Mouse (Mus musculus) forebrain, embryonic 16.5 days (tissue): Measurements from ENCODE around the gene Gm21149. TPM values are rescaled to one million over a fixed set of nuclear protein-coding genes. Genes with fewer than 3 reads are reported as not detected.
"Not testable (repeated sequence)": the region's sequence is repeated elsewhere in the genome, so short reads cannot be mapped to it uniquely, and the experiment has no call there.

Experiments
- ATAC-seq: fragments of 200-750 bp; cut with Nextera tagmentation; 2 replicates; pipeline ENCODE4 v1.8.0; 2017; ENCODE audit warnings: mild to moderate bottlenecking, moderate library complexity
- H3K27ac ChIP-seq: fragments of 300-500 bp; sonication (generic); 2 replicates; pipeline ENCODE4 v1.5.1; 2014; ENCODE audit warnings: low read length, control low read depth
- H3K27me3 ChIP-seq: fragments of 300-500 bp; sonication (generic); replicated peaks from 2 replicates; pipeline ENCODE4 v1.6.1; 2014; ENCODE audit warnings: low read length; ENCODE audit not compliant: control insufficient read depth, insufficient read depth
- H3K36me3 ChIP-seq: fragments of 300-500 bp; sonication (generic); 2 replicates; pipeline ENCODE4 v1.6.1; 2014; ENCODE audit not compliant: control insufficient read depth, insufficient read depth
- H3K4me1 ChIP-seq: fragments of 300-500 bp; sonication (generic); replicated peaks from 2 replicates; pipeline ENCODE4 v1.6.1; 2014; ENCODE audit warnings: low read length; ENCODE audit not compliant: control insufficient read depth, insufficient read depth
- H3K4me2 ChIP-seq: fragments of 300-500 bp; sonication (generic); 2 replicates; pipeline ENCODE4 v1.6.1; 2014; ENCODE audit warnings: mild to moderate bottlenecking, low read length, control low read depth
- H3K4me3 ChIP-seq: fragments of 300-500 bp; sonication (generic); replicated peaks from 2 replicates; pipeline ENCODE4 v1.5.1; 2014; ENCODE audit warnings: mild to moderate bottlenecking, low read length, control low read depth
- H3K9ac ChIP-seq: fragments of 300-500 bp; sonication (generic); replicated peaks from 2 replicates; pipeline ENCODE4 v1.6.1; 2014; ENCODE audit warnings: low read depth, low read length, control low read depth
- H3K9me3 ChIP-seq: fragments of 300-500 bp; sonication (generic); 2 replicates; pipeline ENCODE4 v1.6.1; 2016; ENCODE audit warnings: low read length; ENCODE audit not compliant: control insufficient read depth
- WGBS: fragments of 180-500 bp; shearing (Covaris S2); extraction: QIAGEN DNeasy Blood & Tissue Kit; methylation state at CpG from one replicate; pipeline ENCODE4 v1.1.7; 2014; 5-methylcytosine and 5-hydroxymethylcytosine counted together
- polyA plus RNA-seq: library from polyadenylated mRNA; unstranded; fragments of >200 nt; fragmentation: Nextera tagmentation; extraction: Ambion mirVana; gene quantifications from 2 replicates; pipeline ENCODE4 v1.2.1, GENCODE M21; 2015

The Gm21149 gene
- polyA plus RNA-seq, 1 experiment from 2014 or later = not detected

- WGBS = 65% methylated on average over 1 of the region's 1 CpGs
- not testable (repeated sequence) for H3K27ac ChIP-seq, H3K27me3 ChIP-seq, ATAC-seq, H3K4me3 ChIP-seq, H3K4me2 ChIP-seq, H3K9ac ChIP-seq, H3K36me3 ChIP-seq, H3K4me1 ChIP-seq
- peaks cover 14% of the 10 kb centered on the region for H3K9me3 ChIP-seq
These were observed 6.2 kb downstream of the Gm21149 start for GRCm38 (mm10) chr5:15470141-15470540.

GRCm38 (mm10) chr5:15467768-15468167, 8.6 kb downstream of the Gm21149 start:
- not testable (repeated sequence) for H3K4me1 ChIP-seq, ATAC-seq, H3K27ac ChIP-seq, H3K27me3 ChIP-seq, H3K4me3 ChIP-seq, H3K36me3 ChIP-seq, H3K4me2 ChIP-seq, H3K9ac ChIP-seq
- 62% methylated on average over 6 of the region's 6 CpGs for WGBS
- peaks cover 19% of the 10 kb centered on the region for H3K9me3 ChIP-seq

DNA sequence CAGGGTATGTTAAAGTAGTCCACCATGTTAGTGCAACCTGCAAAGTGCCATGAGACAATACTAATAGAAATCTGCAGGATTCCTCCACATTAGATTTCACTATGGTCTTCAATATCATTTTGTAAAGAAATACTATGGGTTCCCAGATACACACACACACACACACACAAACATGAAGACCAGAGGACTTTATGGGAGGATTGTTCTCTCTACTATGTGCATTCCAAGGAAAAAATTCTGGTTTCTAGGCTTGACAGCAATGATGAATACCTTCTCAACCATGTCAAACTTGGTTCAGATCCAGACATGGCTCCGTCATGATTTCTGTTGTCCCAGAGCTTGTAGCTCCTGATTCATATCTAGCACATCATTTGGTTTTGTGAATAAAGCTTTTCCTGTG, 10.1 kb downstream of the Gm21149 start:
- not testable (repeated sequence) for H3K27ac ChIP-seq, H3K9ac ChIP-seq, H3K4me1 ChIP-seq, H3K27me3 ChIP-seq, H3K4me3 ChIP-seq, H3K4me2 ChIP-seq, ATAC-seq, H3K36me3 ChIP-seq
- WGBS = 61% methylated on average over 1 of the region's 1 CpGs
- peaks cover 19% of the 10 kb centered on the region for H3K9me3 ChIP-seq

DNA sequence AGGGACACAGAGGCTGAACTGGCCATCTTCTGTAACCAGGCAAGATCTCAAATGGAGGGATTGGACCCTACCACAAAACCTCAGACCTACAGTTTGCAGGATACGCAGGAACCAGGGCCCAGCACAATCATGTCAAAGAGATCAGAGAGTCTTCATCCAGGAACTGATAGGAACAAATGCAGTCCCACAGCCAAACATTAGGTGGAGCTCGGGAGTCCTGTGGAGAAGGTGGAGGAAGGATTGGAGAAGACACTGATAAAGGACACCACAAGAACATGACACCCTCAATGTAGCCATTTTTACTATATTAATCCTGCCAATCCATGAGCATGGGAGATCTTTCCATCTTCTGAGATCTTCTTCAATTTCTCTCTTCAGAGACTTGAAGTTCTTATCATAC, 12.8 kb downstream of the Gm21149 start:
- not testable (repeated sequence) for H3K4me3 ChIP-seq, H3K27me3 ChIP-seq, H3K36me3 ChIP-seq, H3K4me2 ChIP-seq, ATAC-seq, H3K27ac ChIP-seq, H3K4me1 ChIP-seq, H3K9ac ChIP-seq
- 30% methylated on average over 1 of the region's 2 CpGs for WGBS
- H3K9me3 ChIP-seq = peaks cover 25% of the 10 kb centered on the region

DNA sequence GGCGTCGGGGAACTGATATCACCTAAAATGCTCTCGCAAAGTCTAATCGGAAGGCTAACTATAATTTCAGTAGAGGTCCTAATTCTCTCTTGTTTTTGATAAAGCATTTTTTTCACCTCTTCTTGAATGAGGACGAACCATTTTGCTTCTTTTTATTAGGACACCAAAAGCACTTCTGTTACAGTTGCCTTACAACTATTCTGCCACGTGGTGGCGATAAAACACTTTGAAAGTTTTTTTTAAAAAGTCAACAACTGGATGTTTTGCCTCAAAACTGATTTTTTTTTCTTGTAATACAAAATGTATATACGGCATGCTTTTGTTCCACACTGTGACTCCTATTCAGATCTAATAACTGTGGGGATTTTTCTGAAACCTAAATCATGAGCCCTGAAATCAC, 14.7 kb downstream of the Gm21149 start:
- not testable (repeated sequence) for H3K4me3 ChIP-seq, H3K4me2 ChIP-seq, H3K9ac ChIP-seq, H3K36me3 ChIP-seq, H3K27me3 ChIP-seq, ATAC-seq, H3K27ac ChIP-seq, H3K4me1 ChIP-seq
- peaks cover 19% of the 10 kb centered on the region for H3K9me3 ChIP-seq
- 60% methylated on average over 8 of the region's 8 CpGs for WGBS

DNA sequence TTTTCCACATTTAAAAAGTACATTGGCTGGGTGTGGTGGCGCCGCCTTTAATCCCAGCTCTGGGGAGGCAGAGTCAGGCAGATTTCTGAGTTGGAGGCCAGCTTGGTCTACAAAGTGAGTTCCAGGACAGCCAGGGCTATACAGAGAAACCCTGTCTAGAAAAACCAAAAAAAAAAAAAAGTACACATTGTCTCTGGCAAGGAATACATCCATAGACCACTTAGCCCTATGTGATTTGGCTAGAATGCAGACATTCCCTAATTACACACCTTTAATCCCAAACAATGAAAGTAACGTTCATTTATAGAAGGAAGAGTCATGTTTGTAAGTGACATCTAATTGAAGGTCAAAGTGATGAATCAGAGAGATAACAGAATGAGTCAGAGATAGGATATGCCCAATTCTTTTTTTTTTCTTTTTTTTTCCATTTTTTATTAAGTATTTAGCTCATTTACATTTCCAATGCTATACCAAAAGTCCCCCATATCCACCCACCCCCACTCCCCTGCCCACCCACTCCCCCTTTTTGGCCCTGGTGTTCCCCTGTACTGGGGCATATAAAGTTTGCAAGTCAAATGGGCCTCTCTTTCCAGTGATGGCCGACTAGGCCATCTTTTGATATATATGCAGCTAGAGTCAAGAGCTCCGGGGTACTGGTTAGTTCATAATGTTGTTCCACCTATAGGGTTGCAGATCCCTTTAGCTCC, 18.3 kb downstream of the Gm21149 start:
- not testable (repeated sequence) for H3K9me3 ChIP-seq, H3K4me3 ChIP-seq, H3K4me2 ChIP-seq, H3K27ac ChIP-seq, H3K36me3 ChIP-seq, H3K4me1 ChIP-seq, H3K9ac ChIP-seq, ATAC-seq, H3K27me3 ChIP-seq
- WGBS = 85% methylated on average over 3 of the region's 5 CpGs

Other genes with a start within 250 kb of the Gm21149 start
- not detected in 2 replicates for gene Gm21190, start 52.7 kb upstream of the Gm21149 start, polyA plus RNA-seq
- gene Gm21083, start 100.8 kb upstream of the Gm21149 start, polyA plus RNA-seq = not detected in 2 replicates
- not detected in 2 replicates for gene Speer4d, start 142.5 kb upstream of the Gm21149 start, polyA plus RNA-seq
- not detected in 2 replicates for gene 4930572O03Rik, start 180.5 kb upstream of the Gm21149 start, polyA plus RNA-seq
- not detected in 2 replicates for gene Speer4c, start 237.7 kb upstream of the Gm21149 start, polyA plus RNA-seq